Mouse (Mus musculus): ENCODE results near the gene Plek2.

The Plek2 gene

GRCm38 (mm10) chr12:78910684-78911461 is 4.1 kb upstream of the Plek2 start:
- no peak for DNase-seq

DNA sequence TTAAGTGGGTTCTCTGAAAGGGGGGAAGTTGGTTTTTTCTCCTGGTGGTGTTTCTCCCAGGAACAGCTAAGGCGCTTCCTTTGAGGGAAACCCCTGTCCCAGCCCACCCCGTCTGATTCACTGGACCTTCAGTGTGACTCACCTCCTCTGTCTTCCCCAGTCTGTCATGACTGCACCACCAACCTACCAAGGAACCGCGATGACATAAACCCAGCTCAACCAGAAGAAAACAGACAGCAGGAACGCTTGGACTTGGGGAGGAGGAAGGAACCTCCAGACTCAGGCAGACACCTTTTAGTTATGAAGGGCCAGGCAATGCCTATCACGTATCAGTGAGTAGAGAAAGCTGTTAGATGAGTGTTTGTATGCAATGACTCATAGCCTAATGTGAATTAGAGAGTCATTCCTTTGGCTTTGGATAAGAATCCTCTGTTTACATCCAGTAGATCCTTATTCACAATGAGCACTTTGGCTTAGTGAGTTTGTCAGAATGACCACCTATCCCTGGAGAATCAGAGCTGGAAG is 1.4 kb upstream of the Plek2 start:
- DNase-seq = no peak

DNA sequence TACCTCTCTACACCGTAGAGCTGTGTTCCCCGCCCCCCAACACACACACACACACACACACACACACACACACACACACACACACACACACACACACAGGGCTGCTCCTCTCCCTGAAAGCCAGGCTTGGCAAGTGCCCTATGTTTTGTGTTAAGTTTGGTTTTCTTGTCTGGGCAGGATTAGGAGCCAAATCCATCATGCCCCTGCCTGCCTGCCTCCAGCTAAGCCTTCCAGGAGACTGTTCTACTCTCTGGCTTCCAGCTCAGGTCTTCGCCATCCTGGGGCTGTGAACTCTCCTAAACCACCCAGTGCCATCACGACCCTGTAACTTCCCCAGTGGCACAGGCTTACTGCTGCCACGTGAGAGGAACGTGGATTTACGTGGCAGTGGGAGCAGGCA is 2.3 kb downstream of the Plek2 start:
- no peak for DNase-seq

DNA sequence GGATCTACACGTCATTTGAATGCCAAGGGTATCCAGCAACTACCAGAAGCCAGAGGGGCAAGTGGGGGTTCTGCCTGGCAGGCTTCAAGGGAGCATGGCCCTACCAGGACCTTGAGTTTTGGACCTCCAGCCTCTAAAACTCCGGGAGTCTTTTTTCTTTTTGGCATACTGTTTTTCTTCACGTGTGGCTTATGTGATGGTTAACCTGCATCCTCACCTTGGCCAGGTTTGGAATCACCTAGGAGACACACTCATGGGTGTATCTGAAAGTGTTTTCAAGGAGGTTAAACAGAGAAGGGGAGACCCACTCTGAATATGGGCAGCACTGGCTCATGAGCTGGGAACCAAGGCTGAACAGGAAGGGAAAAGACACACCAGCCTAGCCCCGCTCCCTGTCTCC is 3.5 kb downstream of the Plek2 start:
- no peak for DNase-seq

- no peak for DNase-seq
These were observed 5.3 kb downstream of the Plek2 start for GRCm38 (mm10) chr12:78901467-78901866.

- no peak for DNase-seq
These were observed 8.9 kb downstream of the Plek2 start for GRCm38 (mm10) chr12:78897861-78898260.

DNA sequence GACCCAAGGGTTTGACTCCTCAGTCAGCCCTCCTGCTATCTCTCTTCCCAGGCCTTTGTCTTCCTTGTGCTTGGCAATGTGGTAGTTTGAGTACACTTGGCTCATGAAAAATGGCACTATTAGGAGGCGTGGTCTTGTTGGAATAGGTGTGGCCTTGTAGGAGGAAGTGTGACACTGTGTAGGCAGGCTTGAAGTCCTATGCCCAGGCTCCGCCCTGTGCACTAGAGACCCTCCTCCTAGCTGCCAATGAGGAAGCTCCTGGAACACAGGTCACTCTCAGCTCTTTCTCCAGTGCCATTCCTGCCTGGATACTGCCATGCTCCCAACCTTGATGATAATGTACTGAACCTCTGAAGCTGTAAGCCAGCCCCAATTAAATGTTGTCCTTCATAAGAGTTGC is 15.6 kb downstream of the Plek2 start:
- DNase-seq = no peak

GRCm38 (mm10) chr12:78890062-78890461 is 16.7 kb downstream of the Plek2 start:
- DNase-seq = no peak

DNA sequence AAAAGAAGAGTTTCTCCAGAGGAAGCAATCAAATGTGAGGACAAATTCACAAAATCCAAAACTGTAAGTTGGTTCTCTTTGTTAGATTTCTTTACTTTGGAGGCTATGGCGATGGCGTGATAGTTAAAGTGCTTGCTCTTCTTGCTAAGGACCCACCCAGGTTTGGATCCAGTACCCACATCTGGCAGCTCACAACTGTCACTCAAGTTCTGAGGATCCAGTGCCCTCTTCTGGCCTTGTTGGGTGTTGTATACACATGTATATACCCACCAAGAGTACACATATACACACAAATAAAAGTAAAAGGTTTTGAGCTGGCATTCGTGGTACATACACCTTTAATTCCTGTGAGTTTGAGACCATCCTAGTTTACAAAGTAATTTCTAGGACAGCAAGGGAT is 32.2 kb downstream of the Plek2 start:
- DNase-seq = no peak

DNA sequence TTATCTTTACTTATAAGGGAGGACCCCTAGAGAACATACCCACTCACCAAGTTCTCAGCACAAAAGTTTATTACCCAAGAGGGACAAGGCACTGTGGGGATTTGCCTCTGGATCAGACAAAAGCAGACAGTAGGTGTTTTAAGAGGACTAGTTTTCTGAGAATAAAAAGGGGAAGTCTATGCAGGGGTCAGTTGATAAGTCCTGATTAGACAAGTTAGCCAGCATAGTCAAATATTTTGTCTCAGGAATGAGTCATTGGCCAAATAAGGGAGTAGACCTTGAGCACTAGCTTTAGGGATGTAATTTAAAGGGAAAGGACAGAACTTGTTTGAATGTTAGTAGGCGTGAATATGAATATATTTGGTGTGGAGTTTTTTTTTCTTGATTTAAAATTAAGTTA is 38.6 kb downstream of the Plek2 start:
- no peak for DNase-seq

- no peak for DNase-seq
These were observed 41.3 kb downstream of the Plek2 start for GRCm38 (mm10) chr12:78865434-78865833.

GRCm38 (mm10) chr12:78862254-78862730 is 44.5 kb downstream of the Plek2 start:
- DNase-seq = no peak

- DNase-seq = peak; percentile 99
These were observed 45.1 kb downstream of the Plek2 start, which contains the start of the genes Atp6v1d and Eif2s1 for GRCm38 (mm10) chr12:78861496-78862253. TSS of gene Atp6v1d (minus strand) at chr12:78861638. TSS of gene Eif2s1 (plus strand) at chr12:78861819.

GRCm38 (mm10) chr12:78860921-78861495 is 45.8 kb downstream of the Plek2 start:
- no peak for DNase-seq

- DNase-seq = no peak
These were observed 58.5 kb downstream of the Plek2 start for GRCm38 (mm10) chr12:78848246-78848645.

DNA sequence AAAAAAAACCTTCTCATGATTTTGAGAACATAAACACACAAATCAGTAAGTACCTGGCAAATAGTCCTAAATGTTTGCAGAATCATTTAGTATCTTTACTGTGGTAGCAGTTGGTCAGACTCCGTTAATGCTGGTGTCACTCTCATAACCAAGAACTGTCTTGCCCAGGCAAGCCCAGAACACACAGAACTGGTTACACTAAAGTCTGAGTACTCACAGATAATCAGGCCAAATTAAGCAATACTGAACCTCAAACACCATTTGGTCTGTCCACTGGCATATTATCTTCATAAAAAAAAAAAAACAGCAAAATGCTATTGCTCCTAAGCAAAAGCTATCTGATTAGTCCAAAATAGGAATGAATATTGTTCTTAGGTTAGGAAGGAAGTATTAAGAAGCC is 64.3 kb downstream of the Plek2 start:
- DNase-seq = no peak

DNA sequence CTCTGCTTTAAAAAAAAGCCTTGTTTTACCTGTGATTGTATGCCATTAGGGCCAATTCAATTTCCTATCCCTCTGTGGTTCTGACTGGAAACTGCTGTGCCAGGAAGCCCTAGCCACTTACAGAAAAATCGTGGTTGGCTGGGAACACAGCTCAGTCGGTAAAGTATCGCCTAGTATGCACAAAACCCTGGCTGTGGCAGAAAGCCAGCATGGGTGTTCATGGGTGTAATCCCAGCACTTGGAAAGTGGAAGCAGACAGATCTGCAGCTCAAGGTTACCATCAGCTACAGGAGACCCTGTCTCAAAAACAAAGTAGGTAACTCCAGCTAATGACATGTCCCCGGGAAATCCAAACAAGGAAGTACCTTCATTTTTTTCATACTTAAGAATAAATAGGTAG is 66.9 kb downstream of the Plek2 start:
- DNase-seq = no peak
